Mouse (Mus musculus): ENCODE results near the gene Smim24.

GRCm38 (mm10) chr10:81430831-81431525 lies 38.1 kb downstream of the Smim24 start:
- TF ChIP-seq CTCF (IDR thresholded peaks at IDR 0.05; ENCODE audit: insufficient read depth, low read depth, low read length), result no peak
- peak; percentile 73 for TF ChIP-seq POLR2A (IDR thresholded peaks at IDR 0.05; ENCODE audit: insufficient read depth, low read depth, low read length)
